ENCODE assay signal across 8 mouse cellular contexts in genomic region chr6:13870919-13871624, GRCm38 (mm10). TPM values are rescaled to one million over a fixed set of nuclear protein-coding genes. Genes with fewer than 3 reads are reported as not detected.
DNase-seq lines count a peak whose midpoint lies in the region; ATAC-seq and TF ChIP-seq lines count a peak whose summit lies in the region.

2610001J05Rik (minus strand) TSS chr6:13871518.

- TF ChIP-seq CTCF in lung, postnatal 0 days (IDR thresholded peaks at IDR 0.05): no peak

- DNase-seq in MN1 (ENCODE audit: low spot score): peak; percentile 83
- DNase-seq in cerebellum, adult 9-10 months: peak; percentile 93
- DNase-seq in hindbrain, embryonic 10.5 days (ENCODE audit: low spot score): peak; percentile 87
- peak; percentile 93 for DNase-seq in layer of hippocampus, adult 9-11 months
- DNase-seq in lung, postnatal 0 days (ENCODE audit: low spot score): peak; percentile 97
- DNase-seq in ovary, postnatal 14 days (ENCODE audit: low spot score): peak; percentile 72
- peak; percentile 91 for DNase-seq in thymus, postnatal 14 days

- peaks cover 7% of the 10 kb centered on the region for H3K4me1 ChIP-seq in hindbrain, embryonic 10.5 days (replicated peaks)
- peaks cover 6% of the 10 kb centered on the region; the same call in 1 of the 2 replicates for H3K4me1 ChIP-seq in lung, postnatal 0 days (ENCODE audit: insufficient read depth, low read depth, low read length)

- H3K4me3 ChIP-seq in hindbrain, embryonic 10.5 days: peak within 1 kb of the TSS; percentile 66
- peak within 1 kb of the TSS; percentile 66 for H3K4me3 ChIP-seq in lung, postnatal 0 days (ENCODE audit: low read depth, low read length)

- 2% methylated on average over 19 of the region's 19 CpGs for WGBS in hindbrain, embryonic 10.5 days
- whole genome bisulfite sequencing in lung, postnatal 0 days: under 1% methylated on average over 19 of the region's 19 CpGs

- peak within 1 kb of the TSS; percentile 48 for H3K4me2 ChIP-seq in lung, postnatal 0 days (replicated peaks; ENCODE audit: low read depth, low read length)

- H3K36me3 ChIP-seq in hindbrain, embryonic 10.5 days: no peaks in the 10 kb centered on the region
- no peaks in the 10 kb centered on the region; the same call in 1 of the 2 replicates for H3K36me3 ChIP-seq in lung, postnatal 0 days (ENCODE audit: insufficient read depth, low read length)

- peak within 1 kb of the TSS; percentile 72 for H3K9ac ChIP-seq in lung, postnatal 0 days (replicated peaks; ENCODE audit: low read depth)

- TF ChIP-seq EP300 in lung, postnatal 0 days (IDR thresholded peaks at IDR 0.05): peak; percentile 62

- H3K9me3 ChIP-seq in hindbrain, embryonic 10.5 days: no peaks in the 10 kb centered on the region
- H3K9me3 ChIP-seq in lung, postnatal 0 days (ENCODE audit: low read length): no peaks in the 10 kb centered on the region

- H3K27me3 ChIP-seq in hindbrain, embryonic 10.5 days (ENCODE audit: insufficient read depth, poor library complexity, severe bottlenecking): no peaks in the 10 kb centered on the region
- H3K27me3 ChIP-seq in lung, postnatal 0 days (replicated peaks; ENCODE audit: insufficient read depth, low read length): no peaks in the 10 kb centered on the region

- peak within 1 kb of the TSS; percentile 89 for H3K27ac ChIP-seq in hindbrain, embryonic 10.5 days
- peak within 1 kb of the TSS; percentile 87 for H3K27ac ChIP-seq in lung, postnatal 0 days (ENCODE audit: low read length)

- ATAC-seq in frontal cortex, adult (ENCODE audit: low TSS enrichment): peak; percentile 100
- peak; percentile 100 for ATAC-seq in lung, postnatal 0 days

RNA-seq across cellular contexts. Expression of gene 2610001J05Rik, which starts in this region (rescaled TPM):
- polyA plus RNA-seq in hindbrain, embryonic 10.5 days (2016; fragmentation: Nextera tagmentation; extraction: Ambion mirVana): 99.8 and 101 TPM in 2 replicates
- 139 and 157 TPM in 2 replicates for polyA plus RNA-seq in lung, postnatal 0 days (2015; fragmentation: Nextera tagmentation; extraction: Ambion mirVana)

Comparison
In these comparisons a context has a peak if more than half of its experiments do, and no peak if none do; other contexts are left out.
1. Peak in every context shown above with its lines: DNase-seq, ATAC-seq, H3K4me3 ChIP-seq and H3K27ac ChIP-seq.